Comparison of ENCODE assay signal across 8 mouse cellular contexts in genomic region chr2:30237199-30237880, GRCm38 (mm10). TPM values are rescaled to one million over a fixed set of nuclear protein-coding genes. Genes with fewer than 3 reads are reported as not detected.
DNase-seq lines count a peak whose midpoint lies in the region; ATAC-seq and TF ChIP-seq lines count a peak whose summit lies in the region.

Lrrc8a (plus strand) TSS chr2:30237715.

- TF ChIP-seq RAD21 in CH12.LX (IDR thresholded peaks at IDR 0.05; ENCODE audit: low read depth, low read length), result peak; percentile 50

- H3K27ac ChIP-seq in CH12.LX (ENCODE audit: insufficient read depth, low read depth), result peak within 1 kb of the TSS; percentile 71
- H3K27ac ChIP-seq in forebrain, embryonic 12.5 days, result peak within 1 kb of the TSS; percentile 92
- peak within 1 kb of the TSS; percentile 90 for H3K27ac ChIP-seq in heart, postnatal 0 days (ENCODE audit: low read depth)
- peak within 1 kb of the TSS; percentile 77 for H3K27ac ChIP-seq in liver, embryonic 16.5 days (ENCODE audit: low read length)
- peak within 1 kb of the TSS; percentile 95 for H3K27ac ChIP-seq in neural tube, embryonic 13.5 days (replicated peaks)
- peak within 1 kb of the TSS; percentile 91 for H3K27ac ChIP-seq in testis, adult 2 months (ENCODE audit: control insufficient read depth, insufficient read depth, low read depth, low read length)

- peak in 1 of 2 experiments; percentile 59; a peak in 2 of 4 replicates for TF ChIP-seq CTCF in CH12.LX (conservative IDR thresholded peaks at IDR 0.05 in 1 of 2, IDR thresholded peaks at IDR 0.05 in 1 of 2; ENCODE audit: low read depth in 2 of 2, low read length in 2 of 2)
- peak; percentile 38 for TF ChIP-seq CTCF in heart, postnatal 0 days (IDR thresholded peaks at IDR 0.05; ENCODE audit: low read depth)
- TF ChIP-seq CTCF in testis, adult 2 months (IDR thresholded peaks at IDR 0.05; ENCODE audit: control insufficient read depth, insufficient read depth, insufficient replicate concordance, low read depth, low read length), result no peak

- peak; percentile 72; the same call in 1 of the 2 replicates for TF ChIP-seq POLR2A in CH12.LX (IDR thresholded peaks at IDR 0.05; ENCODE audit: low read depth, low read length)
- peak; percentile 81 for TF ChIP-seq POLR2A in testis, adult 2 months (IDR thresholded peaks at IDR 0.05; ENCODE audit: control insufficient read depth, low read depth, low read length)

- in situ Hi-C loops in CH12.LX (cut with MboI; ENCODE audit: low pct_ligation_motif_present, low pct_unique_long_range_greater_than_20kb, low sequenced_read_pairs), result no loop called here

- peak within 1 kb of the TSS; percentile 90 for H3K9ac ChIP-seq in CH12.LX (ENCODE audit: insufficient read depth, low read depth)
- peak within 1 kb of the TSS; percentile 90 for H3K9ac ChIP-seq in forebrain, embryonic 12.5 days
- peak within 1 kb of the TSS; percentile 87 for H3K9ac ChIP-seq in heart, postnatal 0 days (replicated peaks; ENCODE audit: low read depth, low read length)
- H3K9ac ChIP-seq in liver, embryonic 16.5 days (ENCODE audit: low read depth, low read length), result peak within 1 kb of the TSS; percentile 95
- H3K9ac ChIP-seq in neural tube, embryonic 13.5 days, result peak within 1 kb of the TSS; percentile 94

- ATAC-seq in forebrain, embryonic 12.5 days (ENCODE audit: low FRiP score), result peak; percentile 99
- peak; percentile 94 for ATAC-seq in heart, postnatal 0 days (ENCODE audit: insufficient read depth, low read depth)
- peak; percentile 92 for ATAC-seq in liver, embryonic 16.5 days (ENCODE audit: low read depth)
- ATAC-seq in neural tube, embryonic 13.5 days (ENCODE audit: low read depth), result peak; percentile 99

- dilution Hi-C loops in CH12.LX (cut with MboI; ENCODE audit: extremely low pct_ligation_motif_present, extremely low pct_unique_long_range_greater_than_20kb, low sequenced_read_pairs), result no loop called here

- H3K36me3 ChIP-seq in CH12.LX (replicated peaks in 1 of 2; ENCODE audit: control insufficient read depth in 1 of 2, insufficient read depth in 1 of 2, low read length in 1 of 2), result peaks cover 9 to 26% of the 10 kb centered on the region in 2 experiments
- H3K36me3 ChIP-seq in forebrain, embryonic 12.5 days (replicated peaks), result peaks cover 26% of the 10 kb centered on the region
- H3K36me3 ChIP-seq in heart, postnatal 0 days (replicated peaks; ENCODE audit: control insufficient read depth, insufficient read depth, low read length), result peaks cover 16% of the 10 kb centered on the region
- peaks cover 10% of the 10 kb centered on the region for H3K36me3 ChIP-seq in liver, embryonic 16.5 days (ENCODE audit: control insufficient read depth, insufficient read depth)
- peaks cover 20% of the 10 kb centered on the region for H3K36me3 ChIP-seq in neural tube, embryonic 13.5 days
- H3K36me3 ChIP-seq in testis, adult 2 months (ENCODE audit: control insufficient read depth, insufficient read depth, low read length), result no peaks in the 10 kb centered on the region

- H3K79me2 ChIP-seq in CH12.LX (replicated peaks; ENCODE audit: control insufficient read depth, extremely low read depth, insufficient read depth, poor library complexity, severe bottlenecking), result no peaks in the 10 kb centered on the region

- no peaks in the 10 kb centered on the region for H3K27me3 ChIP-seq in CH12.LX (replicated peaks)
- H3K27me3 ChIP-seq in forebrain, embryonic 12.5 days, result no peaks in the 10 kb centered on the region
- no peaks in the 10 kb centered on the region for H3K27me3 ChIP-seq in heart, postnatal 0 days (ENCODE audit: control insufficient read depth, insufficient read depth, low read length)
- no peaks in the 10 kb centered on the region for H3K27me3 ChIP-seq in liver, embryonic 16.5 days (ENCODE audit: control insufficient read depth, insufficient read depth, low read depth, low read length)
- no peaks in the 10 kb centered on the region for H3K27me3 ChIP-seq in neural tube, embryonic 13.5 days
- no peaks in the 10 kb centered on the region for H3K27me3 ChIP-seq in testis, adult 2 months (ENCODE audit: control insufficient read depth, insufficient read depth, low read length)

- no peak for TF ChIP-seq EP300 in CH12.LX (IDR thresholded peaks at IDR 0.05; ENCODE audit: low read length)
- peak; percentile 93; the same call in 1 of the 2 replicates for TF ChIP-seq EP300 in heart, postnatal 0 days (IDR thresholded peaks at IDR 0.05; ENCODE audit: low read depth)

- no peaks in the 10 kb centered on the region for H3K9me3 ChIP-seq in CH12.LX (replicated peaks; ENCODE audit: low read length)
- no peaks in the 10 kb centered on the region for H3K9me3 ChIP-seq in forebrain, embryonic 12.5 days
- H3K9me3 ChIP-seq in heart, postnatal 0 days (replicated peaks; ENCODE audit: control insufficient read depth, low read length), result no peaks in the 10 kb centered on the region
- H3K9me3 ChIP-seq in liver, embryonic 16.5 days (replicated peaks; ENCODE audit: control insufficient read depth, low read length), result peaks cover 1% of the 10 kb centered on the region; the same call in 1 of the 2 replicates
- no peaks in the 10 kb centered on the region for H3K9me3 ChIP-seq in neural tube, embryonic 13.5 days

- H3K4me2 ChIP-seq in CH12.LX (ENCODE audit: insufficient read depth, low read depth, poor library complexity, severe bottlenecking), result peak within 1 kb of the TSS; percentile 95
- H3K4me2 ChIP-seq in forebrain, embryonic 12.5 days, result peak within 1 kb of the TSS; percentile 83
- peak within 1 kb of the TSS; percentile 95 for H3K4me2 ChIP-seq in heart, postnatal 0 days (ENCODE audit: low read depth, low read length)
- peak within 1 kb of the TSS; percentile 86 for H3K4me2 ChIP-seq in liver, embryonic 16.5 days (ENCODE audit: low read depth, low read length)
- peak within 1 kb of the TSS; percentile 81 for H3K4me2 ChIP-seq in neural tube, embryonic 13.5 days

- peak; percentile 98 for DNase-seq in CH12.LX (ENCODE audit: extremely low read depth)
- DNase-seq in c-Kit-positive CD71-positive TER-119-negative erythroid progenitor cells, embryonic 14.5 days (ENCODE audit: low read depth), result peak; percentile 98
- DNase-seq in heart, postnatal 0 days (ENCODE audit: low spot score), result peak; percentile 99
- peak; percentile 100 for DNase-seq in kidney, postnatal 4 days

- peak within 1 kb of the TSS; percentile 80 to 84 (median 82) for H3K4me3 ChIP-seq in CH12.LX (replicated peaks in 1 of 3; ENCODE audit: low read depth in 2 of 3, low read length in 2 of 3, poor library complexity in 1 of 3)
- peak within 1 kb of the TSS; percentile 81 for H3K4me3 ChIP-seq in forebrain, embryonic 12.5 days (replicated peaks)
- peak within 1 kb of the TSS; percentile 78 for H3K4me3 ChIP-seq in heart, postnatal 0 days (ENCODE audit: low read depth, low read length)
- H3K4me3 ChIP-seq in liver, embryonic 16.5 days (ENCODE audit: low read depth, low read length), result peak within 1 kb of the TSS; percentile 94
- peak within 1 kb of the TSS; percentile 92 for H3K4me3 ChIP-seq in neural tube, embryonic 13.5 days
- H3K4me3 ChIP-seq in testis, adult 2 months (ENCODE audit: control insufficient read depth, low read depth, low read length), result peak within 1 kb of the TSS; percentile 85

- H3K4me1 ChIP-seq in CH12.LX (ENCODE audit: control insufficient read depth in 1 of 2, insufficient read depth in 2 of 2), result peaks cover 5 to 29% of the 10 kb centered on the region in 2 experiments; a peak in 3 of 4 replicates
- H3K4me1 ChIP-seq in forebrain, embryonic 12.5 days, result peaks cover 32% of the 10 kb centered on the region
- peaks cover 40% of the 10 kb centered on the region for H3K4me1 ChIP-seq in heart, postnatal 0 days (ENCODE audit: control insufficient read depth, insufficient read depth)
- peaks cover 33% of the 10 kb centered on the region for H3K4me1 ChIP-seq in liver, embryonic 16.5 days (ENCODE audit: control insufficient read depth, low read depth, low read length)
- peaks cover 48% of the 10 kb centered on the region for H3K4me1 ChIP-seq in neural tube, embryonic 13.5 days (replicated peaks)
- H3K4me1 ChIP-seq in testis, adult 2 months (ENCODE audit: control insufficient read depth, insufficient read depth, low read length), result peaks cover 9% of the 10 kb centered on the region

- under 1% methylated on average over 67 of the region's 67 CpGs for WGBS in forebrain, embryonic 12.5 days
- WGBS in heart, postnatal 0 days, result under 1% methylated on average over 48 of the region's 67 CpGs
- under 1% methylated on average over 55 of the region's 67 CpGs for WGBS in liver, embryonic 16.5 days (ENCODE audit: insufficient replicate concordance)
- under 1% methylated on average over 65 of the region's 67 CpGs for WGBS in neural tube, embryonic 13.5 days

TF ChIP-seq in CH12.LX, 34 proteins besides CTCF, POLR2A, EP300 and RAD21 (continues in another document):
- TF ChIP-seq CHD2 (IDR thresholded peaks at IDR 0.05; ENCODE audit: low read length), result peak; percentile 40; the same call in 1 of the 2 replicates
- no peak for TF ChIP-seq PAX5 (IDR thresholded peaks at IDR 0.05; ENCODE audit: low read length)
- peak; percentile 72 for TF ChIP-seq NELFE (IDR thresholded peaks at IDR 0.05; ENCODE audit: low read depth, low read length)
- no peak; the same call in 1 of the 2 replicates for TF ChIP-seq TBP (conservative IDR thresholded peaks at IDR 0.05; ENCODE audit: low read depth, low read length)
- no peak for TF ChIP-seq ZC3H11A (IDR thresholded peaks at IDR 0.05; ENCODE audit: low read depth, low read length)
- TF ChIP-seq NRF1 (IDR thresholded peaks at IDR 0.05; ENCODE audit: low read depth, low read length), result peak; percentile 79
- peak; percentile 92 for TF ChIP-seq BHLHE40 (IDR thresholded peaks at IDR 0.05; ENCODE audit: low read depth, low read length)
- peak; percentile 70 for TF ChIP-seq IRF4 (IDR thresholded peaks at IDR 0.05; ENCODE audit: low read depth, low read length)
- peak; percentile 98 for TF ChIP-seq ELF1 (IDR thresholded peaks at IDR 0.05; ENCODE audit: low read depth, low read length)
- peak; percentile 51; the same call in 1 of the 2 replicates for TF ChIP-seq JUN (IDR thresholded peaks at IDR 0.05; ENCODE audit: insufficient read depth, low read depth, low read length)
- no peak for TF ChIP-seq RCOR1 (conservative IDR thresholded peaks at IDR 0.05; ENCODE audit: low read depth, low read length)
- TF ChIP-seq MEF2A (IDR thresholded peaks at IDR 0.05; ENCODE audit: borderline replicate concordance, low read depth, low read length), result peak; percentile 44

RNA-seq across cellular contexts. Expression of gene Lrrc8a, which starts in this region (rescaled TPM):
- total RNA-seq in CH12.LX (2012; rRNA removed) (2.8 and 3.1 TPM in 2 replicates), CH12.LX (2014; rRNA removed) (1.1 and 1.8 TPM in 2 replicates)
- polyA plus RNA-seq in CH12.LX (2012; ENCODE audit: insufficient read length, low read depth), result 1.2 and 1.4 TPM in 2 replicates
- polyA plus RNA-seq in forebrain, embryonic 12.5 days (2016; fragmentation: Nextera tagmentation; extraction: Ambion mirVana), result 22.8 and 35.9 TPM in 2 replicates
- total RNA-seq in heart, postnatal 0 days (2014; rRNA removed; ENCODE audit: low replicate concordance), result 50.8 and 66.2 TPM in 2 replicates
- polyA plus RNA-seq in heart, postnatal 0 days (2015; fragmentation: Nextera tagmentation; extraction: Ambion mirVana), result 43.5 and 46.4 TPM in 2 replicates
- polyA plus RNA-seq in liver, embryonic 16.5 days (2015; fragmentation: Nextera tagmentation; extraction: Ambion mirVana), result 11.2 and 11.9 TPM in 2 replicates
- 50.7 and 54.8 TPM in 2 replicates for polyA plus RNA-seq in neural tube, embryonic 13.5 days (2015; fragmentation: Nextera tagmentation; extraction: Ambion mirVana)
- 8.8 TPM in 2 replicates for polyA plus RNA-seq in testis, adult 2 months (2012; rRNA removed)

Comparison
In these comparisons a context has a peak if more than half of its experiments do, and no peak if none do; other contexts are left out.
1. Peak in every context shown above with its lines: DNase-seq, ATAC-seq, H3K4me3 ChIP-seq and H3K27ac ChIP-seq.
2. RNA of gene Lrrc8a (total RNA-seq): 50.8 to 66.2 TPM in heart, postnatal 0 days; 1.1 to 3.1 TPM in CH12.LX; every median in the first group is over 10 times any median in the second.